Mouse (Mus musculus) C2C12 (cell line): ENCODE data around the gene Atp2b2.

Experiments
- CEBPB ChIP-seq: IDR thresholded peaks from one replicate; pipeline ENCODE4 v1.6.1; 2011; ENCODE audit warnings: low read depth, mild to moderate bottlenecking, control low read depth, moderate library complexity
- CTCF ChIP-seq: IDR thresholded peaks from one replicate; pipeline ENCODE4 v1.5.1; 2011; ENCODE audit not compliant: control insufficient read depth, insufficient read depth, insufficient read length
- FOSL1 ChIP-seq: IDR thresholded peaks from one replicate; pipeline ENCODE4 v1.8.0; 2011; ENCODE audit warnings: mild to moderate bottlenecking, low read length; ENCODE audit not compliant: poor library complexity, insufficient read depth, severe bottlenecking
- USF1 ChIP-seq: IDR thresholded peaks from one replicate; pipeline ENCODE4 v1.6.1; 2011; ENCODE audit warnings: low read depth, mild to moderate bottlenecking, control low read depth, moderate library complexity

DNA sequence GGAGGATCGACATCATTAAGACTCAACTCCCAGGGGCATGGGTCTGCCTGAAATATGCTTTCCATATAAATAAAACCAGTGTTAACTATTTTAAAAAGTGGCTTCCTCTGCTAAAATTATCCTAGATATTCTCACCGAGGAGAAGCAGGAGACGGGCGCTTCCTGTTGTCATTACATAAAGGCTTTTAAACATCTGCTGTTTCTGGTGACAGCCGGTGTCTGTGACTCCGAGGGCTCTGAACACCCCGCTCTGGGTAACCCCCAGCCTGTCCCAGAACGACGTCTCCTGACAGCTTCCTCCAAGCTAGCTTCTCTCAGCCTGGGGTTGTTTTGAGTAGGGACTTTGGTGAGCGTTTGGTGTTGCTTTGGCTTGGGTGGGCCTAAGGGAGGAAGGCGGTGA is 273.6 kb downstream of the Atp2b2 start:
- TF ChIP-seq CTCF (no peak), USF1 (no peak), CEBPB (no peak), FOSL1 (no peak)
